9 mouse cellular contexts compared by ENCODE assay signal in genomic region chr8:105217926-105218522, GRCm38 (mm10). TPM values are rescaled to one million over a fixed set of nuclear protein-coding genes. Genes with fewer than 3 reads are reported as not detected.
DNase-seq lines count a peak whose midpoint lies in the region; ATAC-seq and TF ChIP-seq lines count a peak whose summit lies in the region.
"Had no signal": no experiment of that assay in that cellular context is flagged by ENCODE, and none has a peak within 500 bp of the region (broad histone marks: within the 10 kb centered on the region; RNA-seq: fewer than 3 reads in every experiment).

No protein-coding gene starts in this region.

- no peak for ATAC-seq in lung, postnatal 0 days
- peak; percentile 80 for ATAC-seq in common myeloid progenitor, adult 5-6 weeks (replicated peaks; ENCODE audit: low read depth, poor library complexity, severe bottlenecking)

- H3K4me1 ChIP-seq in lung, postnatal 0 days (ENCODE audit: insufficient read depth, low read depth, low read length): no peaks in the 10 kb centered on the region
- H3K4me1 ChIP-seq: lung, embryonic 15.5 days had no signal

- no peaks in the 10 kb centered on the region for H3K27me3 ChIP-seq in lung, postnatal 0 days (replicated peaks; ENCODE audit: insufficient read depth, low read length)
- H3K27me3 ChIP-seq: lung, embryonic 15.5 days had no signal

- H3K27ac ChIP-seq in lung, postnatal 0 days (ENCODE audit: low read length): no peak overlapping the region
- H3K27ac ChIP-seq: lung, embryonic 15.5 days had no signal

- H3K4me2 ChIP-seq in lung, postnatal 0 days (replicated peaks; ENCODE audit: low read depth, low read length): no peak overlapping the region
- H3K4me2 ChIP-seq: lung, embryonic 15.5 days had no signal

- no peak overlapping the region for H3K9ac ChIP-seq in lung, postnatal 0 days (replicated peaks; ENCODE audit: low read depth)
- H3K9ac ChIP-seq: lung, embryonic 15.5 days had no signal

- no peak overlapping the region for H3K4me3 ChIP-seq in lung, postnatal 0 days (ENCODE audit: low read depth, low read length)
- H3K4me3 ChIP-seq: lung, embryonic 15.5 days had no signal

- peak; percentile 10 to 86 for DNase-seq in frontal cortex, adult 2 months (ENCODE audit: extremely low spot score in 1 of 2, low spot score in 1 of 2)
- DNase-seq in frontal cortex, postnatal 36 days (ENCODE audit: low spot score in 2 of 2): no peak
- DNase-seq in lung, postnatal 0 days (ENCODE audit: low spot score): peak; percentile 80
- no peak for DNase-seq in lung, postnatal 4 days
- DNase-seq in lung, postnatal 10 days: peak; percentile 26
- no peak for DNase-seq in spleen, postnatal 4 days (ENCODE audit: low spot score in 2 of 2)
- DNase-seq in right cerebral cortex, postnatal 25 days: no peak

- no peaks in the 10 kb centered on the region for H3K9me3 ChIP-seq in lung, postnatal 0 days (ENCODE audit: low read length)
- H3K9me3 ChIP-seq: lung, embryonic 15.5 days had no signal

- TF ChIP-seq EP300 in lung, postnatal 0 days (IDR thresholded peaks at IDR 0.05): no peak

- TF ChIP-seq CTCF in lung, postnatal 0 days (IDR thresholded peaks at IDR 0.05): peak; percentile 76

- WGBS in lung, postnatal 0 days: 79% methylated on average over 5 of the region's 5 CpGs

- H3K36me3 ChIP-seq in lung, postnatal 0 days (ENCODE audit: insufficient read depth, low read length): 0 out of 2 replicates have a peak, but pooled peaks cover 5% of the 10 kb centered on the region

RNA-seq across cellular contexts. Expression of gene D230025D16Rik, which starts 6.9 kb away (rescaled TPM):
- polyA plus RNA-seq in frontal cortex, adult 2 months (2012; rRNA removed): 35.6 and 41.5 TPM in 2 replicates
- 82.6 and 91.3 TPM in 2 replicates for polyA plus RNA-seq in lung, postnatal 0 days (2015; fragmentation: Nextera tagmentation; extraction: Ambion mirVana)
- total RNA-seq in common myeloid progenitor, adult 5-6 weeks (2017): 15.8 and 18.0 TPM in 2 replicates

RNA-seq across cellular contexts. Expression of gene B3gnt9, which starts 36.9 kb away (rescaled TPM):
- 3.9 and 4.5 TPM in 2 replicates for polyA plus RNA-seq in frontal cortex, adult 2 months (2012; rRNA removed)
- polyA plus RNA-seq in lung, postnatal 0 days (2015; fragmentation: Nextera tagmentation; extraction: Ambion mirVana): 24.6 and 24.8 TPM in 2 replicates
- 0.18 TPM in 1 of 2 replicates, not detected in the other for total RNA-seq in common myeloid progenitor, adult 5-6 weeks (2017)

RNA-seq across cellular contexts. Expression of gene Tradd, which starts 46.4 kb away (rescaled TPM):
- 8.4 and 8.7 TPM in 2 replicates for polyA plus RNA-seq in frontal cortex, adult 2 months (2012; rRNA removed)
- polyA plus RNA-seq in lung, postnatal 0 days (2015; fragmentation: Nextera tagmentation; extraction: Ambion mirVana): 35.5 and 35.8 TPM in 2 replicates
- 14.2 and 19.1 TPM in 2 replicates for total RNA-seq in common myeloid progenitor, adult 5-6 weeks (2017)

RNA-seq across cellular contexts. Expression of gene Fbxl8, which starts 46.4 kb away (rescaled TPM):
- 2.0 and 2.1 TPM in 2 replicates for polyA plus RNA-seq in frontal cortex, adult 2 months (2012; rRNA removed)
- 6.0 and 6.6 TPM in 2 replicates for polyA plus RNA-seq in lung, postnatal 0 days (2015; fragmentation: Nextera tagmentation; extraction: Ambion mirVana)
- 5.2 and 5.6 TPM in 2 replicates for total RNA-seq in common myeloid progenitor, adult 5-6 weeks (2017)

RNA-seq across cellular contexts. Expression of gene Cbfb, which starts 47.5 kb away (rescaled TPM):
- 25.2 and 28.1 TPM in 2 replicates for polyA plus RNA-seq in frontal cortex, adult 2 months (2012; rRNA removed)
- 29.0 and 31.5 TPM in 2 replicates for polyA plus RNA-seq in lung, postnatal 0 days (2015; fragmentation: Nextera tagmentation; extraction: Ambion mirVana)
- 163 and 164 TPM in 2 replicates for total RNA-seq in common myeloid progenitor, adult 5-6 weeks (2017)

Comparison
In these comparisons a context has a peak if more than half of its experiments do, and no peak if none do; other contexts are left out.
1. DNase-seq: peak in frontal cortex, adult 2 months (2 of 2), lung, postnatal 0 days (single experiment) and lung, postnatal 10 days (single experiment); none in frontal cortex, postnatal 36 days (0 of 2), lung, postnatal 4 days (0 of 2), spleen, postnatal 4 days (0 of 2) and right cerebral cortex, postnatal 25 days (single experiment).